Mouse (Mus musculus) frontal cortex, adult 2 months (tissue): ENCODE data around the gene BC053393. TPM values are rescaled to one million over a fixed set of nuclear protein-coding genes. Genes with fewer than 3 reads are reported as not detected.

ENCODE experiments used
- polyA plus RNA-seq: library from polyadenylated mRNA; depleted of rRNA; stranded (reverse); fragments of >200 nt; gene quantifications from 2 replicates; pipeline ENCODE4 v1.2.3, GENCODE M21; 2012; rRNA removed

Gene BC053393
- polyA plus RNA-seq, 1 experiment, result 0.04 TPM

Other genes with a start within 250 kb of the BC053393 start
- gene Itk, start 182.0 kb upstream of the BC053393 start, polyA plus RNA-seq, result 0.20 and 0.36 TPM in 2 replicates
- gene Fam71b, start 175.0 kb upstream of the BC053393 start, polyA plus RNA-seq, result not detected in 2 replicates
- gene Med7, start 134.6 kb upstream of the BC053393 start, polyA plus RNA-seq, result 31.8 and 32.2 TPM in 2 replicates
- 1.6 and 2.0 TPM in 2 replicates for gene Havcr2, start 116.6 kb upstream of the BC053393 start, polyA plus RNA-seq
- not detected in 2 replicates for gene Gm12169, start 47.3 kb upstream of the BC053393 start, polyA plus RNA-seq
- gene Dppa1, start 57.7 kb downstream of the BC053393 start, polyA plus RNA-seq, result not detected in 2 replicates
- not detected in 2 replicates for gene Timd2, start 135.5 kb downstream of the BC053393 start, polyA plus RNA-seq
- gene Havcr1, start 163.5 kb downstream of the BC053393 start, polyA plus RNA-seq, result not detected in 2 replicates
- 0.16 TPM in 1 of 2 replicates, not detected in the other for gene Timd4, start 239.3 kb downstream of the BC053393 start, polyA plus RNA-seq